Mouse (Mus musculus) T-helper 1 cell (primary cell): ENCODE results near the gene Pin1rt1.

Experiments
- in situ Hi-C: fragments of 300-600 bp; cut with MboI, MseI; formaldehyde crosslinking; loops from one replicate; pipeline ENCODE4 v1.15.1; 2025; ENCODE audit warnings: high pct_unique_total_duplicates

Gene Pin1rt1

DNA sequence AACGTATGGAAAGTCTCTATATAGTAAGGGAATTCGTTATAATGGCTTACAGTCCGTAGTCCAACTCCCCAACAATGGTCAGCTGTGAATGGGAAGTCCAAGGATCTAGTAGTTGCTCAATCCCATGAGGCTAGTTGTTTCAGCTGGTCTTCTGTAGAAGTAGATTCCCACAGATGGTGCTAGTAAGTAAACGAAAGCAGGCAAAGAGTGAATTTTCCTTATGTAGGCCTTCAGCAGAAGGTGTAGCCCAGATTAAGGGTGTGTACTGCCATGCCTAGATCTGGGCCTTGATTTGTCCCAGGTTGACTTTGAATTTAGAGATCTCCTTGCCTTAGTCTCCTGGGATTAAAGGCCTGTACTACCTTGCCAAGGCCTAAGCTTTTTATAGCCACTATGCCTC is at the start of gene Pin1rt1:
Pin1rt1 (minus strand) TSS at position 101 of the 400 bp plus-strand sequence.
- in situ Hi-C loops = no loop called here

DNA sequence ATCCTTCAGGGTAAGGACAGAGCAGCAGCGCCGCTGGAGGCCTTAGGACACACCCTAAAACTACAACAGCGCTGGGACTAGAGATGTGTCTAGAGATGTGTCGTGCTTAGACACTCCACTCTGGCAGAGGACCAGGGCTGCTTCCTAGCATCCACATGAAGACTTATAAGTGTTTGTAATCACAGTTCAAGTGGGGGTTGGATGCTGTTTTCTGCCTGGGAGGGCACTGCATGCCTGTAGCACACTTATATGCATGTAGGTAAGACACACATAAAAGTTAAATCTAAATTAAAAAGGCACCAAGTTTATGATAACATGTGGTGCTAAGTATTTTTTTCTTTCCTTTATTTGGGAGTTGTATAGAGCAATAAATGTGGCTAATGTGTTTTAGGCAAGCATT is 47.8 kb upstream of the Pin1rt1 start:
- in situ Hi-C loops = no loop called here

DNA sequence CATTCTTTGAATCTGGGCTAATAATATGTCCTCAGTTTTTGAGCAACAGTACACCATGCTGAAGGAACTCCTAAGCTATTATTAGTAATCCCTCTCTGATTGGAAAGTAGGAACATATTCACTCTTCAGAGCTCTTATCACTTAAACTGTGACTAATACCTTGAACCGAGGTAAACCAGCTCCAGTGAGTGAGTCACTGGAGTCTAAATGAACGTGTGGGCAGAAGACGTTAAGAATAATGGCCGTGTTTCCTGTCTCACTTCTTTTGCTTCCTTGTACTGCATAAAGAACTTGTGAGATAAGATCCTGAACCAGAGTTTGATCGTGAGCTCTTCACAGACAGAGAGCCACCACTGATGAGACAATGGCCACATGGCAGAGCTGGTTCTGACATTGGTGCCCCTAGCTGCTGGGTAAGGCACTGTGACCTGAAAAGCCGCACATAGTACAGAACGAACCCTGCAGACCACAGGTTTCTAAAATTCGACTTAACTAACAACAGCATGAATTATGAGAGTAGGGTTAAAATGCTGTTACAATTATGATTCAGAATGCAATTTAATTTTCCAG is 47.0 kb upstream of the Pin1rt1 start:
- in situ Hi-C loops = no loop called here

DNA sequence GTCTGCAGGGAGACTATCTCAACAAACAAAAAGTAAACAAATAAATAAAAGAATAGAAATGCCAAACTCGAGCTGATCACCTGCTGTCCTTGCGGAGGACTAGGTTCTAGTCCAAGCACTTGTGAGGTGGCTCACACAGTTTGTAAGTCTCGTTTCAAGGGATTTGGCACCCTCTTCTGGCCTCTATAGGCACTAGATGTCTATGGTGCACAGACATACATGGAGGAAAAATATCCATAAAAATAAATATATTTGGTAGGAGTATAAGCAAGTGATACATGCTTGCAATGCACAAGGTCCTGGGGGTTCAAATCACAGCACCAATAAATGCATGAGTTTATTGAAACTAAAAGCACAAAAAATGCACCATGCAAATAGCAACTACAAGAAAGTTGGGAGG is 34.4 kb upstream of the Pin1rt1 start:
- in situ Hi-C loops = loop anchor here (5.0 kb wide), 1 partner anchor 68 kb away; no protein-coding TSS in a partner anchor

DNA sequence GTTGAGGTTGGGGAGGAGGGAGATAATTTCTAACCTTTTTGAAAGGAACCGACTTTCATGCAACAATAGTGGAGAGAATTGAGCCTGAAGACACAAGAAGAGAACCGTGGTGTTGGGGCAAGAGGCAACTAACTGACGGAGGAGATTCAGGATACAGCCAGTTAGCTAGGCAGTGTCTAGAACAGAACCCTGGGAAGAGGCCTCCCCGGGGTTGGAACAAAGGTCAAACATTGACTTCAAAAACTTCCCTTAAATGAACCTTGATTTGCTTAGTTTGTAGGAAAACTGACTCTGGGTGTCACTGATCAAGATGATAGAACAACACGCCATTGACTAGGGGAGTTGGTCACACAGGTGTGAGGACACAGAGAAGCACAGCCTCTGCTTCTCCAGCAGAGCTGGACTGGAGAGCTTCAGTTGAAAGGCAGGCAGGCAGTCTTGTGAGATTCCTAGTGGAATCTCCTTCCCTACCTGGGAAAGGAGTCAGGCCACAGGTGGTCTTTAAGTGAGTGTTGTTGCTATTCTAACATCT is 32.5 kb upstream of the Pin1rt1 start:
- in situ Hi-C loops = no loop called here

DNA sequence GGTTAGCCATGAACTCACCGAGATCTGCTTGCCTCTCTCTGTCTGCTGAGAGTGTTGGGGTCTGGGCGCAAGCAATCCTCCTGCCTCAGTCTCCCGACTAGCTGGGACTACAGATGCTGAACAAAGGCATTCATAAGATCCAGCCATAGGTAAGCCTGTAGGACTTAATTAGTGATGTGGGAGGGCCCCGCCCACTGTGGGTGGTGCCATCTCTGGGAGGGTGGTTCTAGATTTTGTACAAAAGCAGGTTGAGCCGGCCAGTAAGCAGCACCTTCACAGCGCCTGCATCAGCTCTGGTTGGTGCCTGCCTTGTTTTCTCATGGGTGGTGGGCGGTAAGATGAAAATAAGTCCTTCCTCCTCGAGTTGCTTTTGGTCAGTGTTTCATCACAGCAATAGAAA is 30.1 kb upstream of the Pin1rt1 start:
- in situ Hi-C loops = no loop called here

DNA sequence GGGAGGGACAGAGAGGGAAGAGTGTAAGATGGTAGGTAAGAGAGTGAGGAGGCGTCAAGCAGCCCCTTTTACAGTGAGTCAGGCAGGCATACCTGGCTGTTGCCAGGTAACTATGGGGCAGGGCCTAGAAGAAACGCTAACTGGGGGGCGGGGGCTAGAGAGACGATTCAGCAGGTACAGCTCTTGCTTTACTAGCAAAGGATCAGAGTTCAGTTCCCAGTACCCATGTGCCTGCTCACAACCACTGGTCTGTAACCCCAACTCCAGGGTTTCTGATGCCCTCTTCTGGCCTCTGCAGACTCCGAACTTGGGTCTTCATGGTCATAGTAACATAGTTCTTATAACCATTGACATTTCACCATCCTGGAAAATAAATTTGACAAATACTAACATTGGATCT is 27.8 kb upstream of the Pin1rt1 start:
- in situ Hi-C loops = no loop called here

DNA sequence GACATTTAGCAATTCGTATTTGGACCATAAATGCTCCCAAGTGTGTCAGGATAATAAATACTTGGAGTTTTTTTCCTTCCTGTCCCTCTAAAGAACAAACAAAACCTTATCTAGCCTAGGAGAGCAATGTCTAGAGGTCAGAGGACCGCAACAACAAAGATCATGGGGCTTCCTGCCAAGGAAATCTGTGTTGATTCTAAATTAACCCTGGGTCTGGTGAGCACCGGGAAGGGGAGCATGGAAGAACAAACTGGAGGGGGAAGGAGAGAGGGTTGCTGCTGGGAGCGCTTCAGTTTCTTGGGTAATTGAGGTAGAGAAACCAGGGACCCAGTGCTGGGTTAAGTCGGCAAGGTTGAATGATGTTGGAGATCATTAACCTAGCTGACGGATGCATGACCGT is 27.0 kb upstream of the Pin1rt1 start:
- in situ Hi-C loops = no loop called here

DNA sequence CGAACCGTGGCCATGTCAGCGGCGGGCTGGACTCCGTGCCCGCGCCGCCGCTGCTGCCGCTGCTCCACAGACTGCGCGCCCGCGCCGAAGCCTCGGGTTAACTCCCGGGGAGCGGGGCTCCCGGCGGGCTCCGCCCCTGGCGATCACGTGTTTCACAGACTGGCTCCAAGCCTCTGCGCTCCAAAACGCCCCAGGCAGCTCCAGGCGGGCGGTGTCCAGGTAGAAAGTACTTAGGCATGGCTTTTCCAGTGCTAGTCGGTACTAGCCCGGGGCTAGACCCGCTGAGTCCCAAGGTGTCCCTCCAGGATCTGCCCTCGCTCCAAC is 26.5 kb upstream of the Pin1rt1 start, which contains the start of gene Depdc7:
Depdc7 (minus strand) TSS at position 138 of the 324 bp plus-strand sequence.
- in situ Hi-C loops = no loop called here

DNA sequence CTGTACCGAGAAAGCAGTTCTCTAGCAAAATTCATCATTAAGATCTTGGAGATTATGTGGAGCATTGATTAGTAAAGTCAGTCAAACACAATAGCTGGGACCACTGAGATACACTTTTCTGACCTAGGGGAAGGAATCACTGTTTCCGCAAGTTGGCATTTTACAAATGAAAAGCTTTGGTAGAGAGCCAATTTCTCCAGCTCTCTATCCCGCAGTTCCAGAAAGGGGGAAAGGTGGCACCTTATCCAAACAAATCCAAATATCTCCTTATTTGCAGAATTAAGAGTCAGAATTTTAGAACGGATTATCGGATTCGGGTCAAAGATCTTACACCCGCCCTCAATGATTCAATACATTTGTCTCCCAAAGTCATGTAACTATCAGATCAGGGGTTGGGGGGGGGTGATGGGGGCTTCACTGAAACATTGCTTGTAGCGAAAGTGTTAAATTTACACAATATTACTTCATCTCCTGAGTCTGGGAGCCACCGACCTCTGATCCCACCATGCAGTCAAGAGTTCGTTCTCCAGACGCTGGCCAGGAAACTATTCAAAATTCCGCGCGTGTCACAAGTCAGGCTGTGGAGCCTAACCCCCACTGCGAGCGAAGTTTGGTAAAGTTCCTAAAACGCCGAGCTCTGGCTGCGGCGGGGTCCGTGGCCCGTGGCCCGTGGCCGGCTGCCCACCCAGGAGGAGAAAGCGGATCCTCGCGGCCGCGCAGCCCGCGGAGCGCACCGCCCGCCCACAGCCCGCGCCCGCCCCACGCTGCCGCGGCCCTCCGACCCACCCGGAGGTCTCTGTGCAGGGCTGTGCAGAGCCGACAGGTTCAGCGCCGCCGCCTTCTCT is 25.9 kb upstream of the Pin1rt1 start:
- in situ Hi-C loops = no loop called here

DNA sequence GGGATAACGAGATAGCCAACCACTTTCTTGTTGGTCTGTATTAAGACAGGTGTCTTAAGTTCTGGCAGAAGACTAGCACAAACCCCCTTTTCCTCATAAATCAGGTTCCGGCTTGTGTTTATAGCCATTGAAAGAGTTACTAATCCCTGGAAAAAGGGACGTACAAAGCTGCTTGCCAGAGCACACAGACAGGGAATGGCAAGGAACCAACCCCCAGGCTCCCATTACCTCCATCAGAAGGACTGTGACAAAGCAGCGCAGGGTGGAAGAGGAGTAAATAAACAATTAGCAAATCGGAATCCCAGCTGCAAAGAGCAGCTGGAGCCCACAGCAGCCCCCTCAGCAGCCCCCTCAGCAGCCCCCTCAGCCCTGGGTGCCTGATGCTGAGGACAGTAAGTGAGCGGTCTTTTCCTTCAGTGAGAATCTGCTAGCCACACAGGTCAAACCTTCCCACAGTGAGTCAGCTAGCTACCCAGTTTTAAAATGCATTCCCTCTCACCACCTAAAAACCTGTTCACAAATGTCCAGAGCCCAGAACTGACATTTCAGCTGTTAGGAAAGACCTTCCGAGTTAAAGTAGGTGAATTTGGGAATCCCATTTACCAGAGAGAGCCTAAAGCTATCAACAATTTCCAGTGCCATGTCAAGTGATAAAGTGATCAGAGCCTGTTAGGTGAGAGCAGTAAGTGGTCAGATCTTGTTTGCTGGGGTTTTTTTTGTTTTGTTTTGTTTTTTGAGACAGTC is 25.0 kb upstream of the Pin1rt1 start:
- in situ Hi-C loops = no loop called here

DNA sequence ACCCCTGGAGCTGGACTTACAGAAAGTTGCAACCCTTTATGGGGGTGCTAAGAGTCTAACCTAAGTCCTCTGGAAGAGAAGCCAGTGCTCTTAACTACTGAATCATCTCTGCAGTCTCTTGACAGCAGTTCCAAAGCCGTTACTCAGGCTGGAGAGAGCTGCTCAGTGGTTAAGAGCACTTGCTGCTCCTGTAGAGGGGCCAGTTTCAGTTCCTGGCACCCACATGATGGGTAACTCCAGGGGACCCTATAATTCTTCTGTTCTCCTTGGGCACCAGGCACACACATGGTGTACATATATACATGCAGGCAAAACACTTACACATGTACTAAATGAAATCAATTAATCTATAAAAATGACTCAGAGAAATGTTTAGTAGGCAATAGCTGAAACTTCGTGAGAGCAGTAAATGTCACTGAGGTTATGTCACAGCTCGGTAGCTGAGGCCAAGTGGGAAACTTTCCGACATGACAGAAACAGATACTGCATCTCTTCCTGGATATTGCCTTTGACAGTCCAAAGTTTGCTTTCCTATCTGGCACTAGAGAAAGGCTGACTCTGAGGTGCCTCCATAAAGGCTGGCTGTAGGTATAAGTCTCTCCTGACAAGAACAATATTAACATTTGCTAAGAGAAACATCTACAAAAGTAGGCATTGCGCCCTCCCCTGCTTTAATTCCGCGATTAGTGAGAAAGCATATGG is 24.2 kb upstream of the Pin1rt1 start:
- in situ Hi-C loops = no loop called here

DNA sequence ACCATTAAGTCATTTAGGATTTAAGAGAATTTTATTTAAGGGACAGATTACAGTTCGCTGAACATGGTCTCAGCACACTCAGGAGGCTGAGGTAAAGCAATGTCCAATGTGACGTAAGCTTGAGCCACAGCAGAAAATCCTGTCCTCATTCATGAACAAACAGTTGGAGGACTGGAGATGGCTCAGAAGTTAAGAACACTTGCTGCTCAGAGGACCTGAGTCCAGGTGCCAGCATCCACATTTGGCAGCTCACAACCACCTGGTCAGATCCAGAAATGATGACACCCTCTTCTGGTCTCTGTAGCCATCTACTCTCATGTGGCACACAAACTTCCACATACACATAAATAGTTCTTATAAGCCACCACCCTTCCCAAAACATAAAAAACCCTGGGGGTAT is 23.5 kb upstream of the Pin1rt1 start:
- in situ Hi-C loops = no loop called here

DNA sequence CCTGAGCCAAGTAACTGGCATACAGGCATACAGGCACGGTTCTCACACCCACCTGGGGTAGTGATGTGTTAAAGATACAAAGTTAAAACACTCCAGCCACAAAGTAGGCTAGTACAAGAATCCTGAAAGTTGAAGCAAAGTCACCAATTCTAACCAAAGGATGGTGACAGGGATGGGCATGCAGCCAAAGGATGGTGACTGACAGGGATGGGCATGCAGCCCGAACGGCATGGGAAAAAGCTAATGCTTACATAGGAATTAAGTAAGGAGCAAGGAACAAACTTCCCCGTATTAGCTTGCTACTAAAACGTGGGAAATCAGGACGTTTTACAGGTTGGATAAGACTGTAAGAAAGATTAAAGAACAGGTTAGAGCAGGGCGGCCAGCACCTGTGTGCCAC is 20.1 kb upstream of the Pin1rt1 start:
- in situ Hi-C loops = no loop called here

DNA sequence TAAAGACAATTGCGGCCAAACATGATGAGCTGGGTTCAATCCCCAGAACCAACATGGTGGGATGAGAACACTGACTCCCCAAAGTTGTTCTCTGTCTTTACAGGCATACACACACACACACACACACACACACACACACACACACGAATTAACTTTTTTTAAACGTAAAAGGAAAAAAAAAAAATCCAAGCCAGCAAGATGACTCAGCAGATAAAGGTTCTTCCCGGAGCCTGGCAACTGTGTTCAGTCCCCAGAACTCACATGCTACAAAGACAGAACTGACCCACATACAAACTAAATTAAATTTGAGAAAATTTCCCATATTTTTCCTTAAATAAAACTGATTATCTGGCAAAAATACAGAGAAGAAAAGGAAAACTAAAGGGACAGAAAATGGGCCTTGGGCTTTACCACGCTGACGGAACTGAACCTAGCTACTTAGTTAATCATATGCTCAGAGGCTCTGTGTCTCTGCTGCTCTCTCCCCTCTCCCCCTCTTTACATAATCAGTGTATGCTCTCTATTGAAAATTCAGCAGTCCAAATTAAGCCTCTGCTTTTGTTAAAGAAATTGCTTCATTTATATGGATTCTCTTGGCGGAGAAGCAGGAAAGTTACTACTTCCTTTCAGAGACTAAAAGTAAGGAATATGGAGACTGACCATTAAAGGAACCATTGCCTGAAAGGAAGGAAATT is 16.5 kb upstream of the Pin1rt1 start:
- in situ Hi-C loops = no loop called here

DNA sequence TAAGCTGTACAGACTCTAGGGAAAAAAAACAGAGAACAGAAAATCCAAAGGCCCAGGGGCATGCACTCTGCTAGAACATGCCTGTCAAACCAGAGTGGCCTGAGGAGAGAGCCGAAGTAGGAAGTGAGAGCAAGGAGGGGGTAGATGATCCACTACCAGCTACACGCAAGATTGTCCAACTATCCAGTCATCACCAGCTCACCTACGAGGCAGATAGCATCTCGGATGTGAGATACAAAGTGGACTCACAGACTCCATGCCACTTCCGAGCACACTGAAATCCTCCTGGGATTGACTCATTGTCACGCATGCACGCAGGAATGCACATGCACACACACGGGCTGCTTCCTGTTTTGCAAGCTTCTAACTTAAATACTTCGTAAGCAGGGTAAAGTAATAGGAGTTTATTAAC is 15.9 kb upstream of the Pin1rt1 start:
- in situ Hi-C loops = no loop called here

DNA sequence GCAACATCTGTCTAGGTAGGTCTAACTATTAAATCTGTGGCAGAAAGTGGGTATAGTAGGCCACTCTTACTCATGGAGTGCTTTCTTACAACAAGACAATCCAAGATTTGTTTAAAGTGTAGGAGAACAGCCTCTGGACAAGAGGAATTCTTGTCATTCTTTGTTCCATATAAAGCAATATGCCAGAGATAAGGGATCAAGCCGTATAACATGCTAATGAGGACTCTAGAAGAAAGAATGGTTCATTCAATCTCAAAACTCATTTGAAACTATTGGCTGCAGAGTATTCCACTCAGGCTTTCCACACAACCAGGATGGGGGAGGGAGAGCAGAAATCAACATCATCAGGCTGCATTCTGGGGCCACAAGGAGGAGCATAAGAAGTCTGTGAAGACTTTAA is 11.2 kb upstream of the Pin1rt1 start:
- in situ Hi-C loops = no loop called here

DNA sequence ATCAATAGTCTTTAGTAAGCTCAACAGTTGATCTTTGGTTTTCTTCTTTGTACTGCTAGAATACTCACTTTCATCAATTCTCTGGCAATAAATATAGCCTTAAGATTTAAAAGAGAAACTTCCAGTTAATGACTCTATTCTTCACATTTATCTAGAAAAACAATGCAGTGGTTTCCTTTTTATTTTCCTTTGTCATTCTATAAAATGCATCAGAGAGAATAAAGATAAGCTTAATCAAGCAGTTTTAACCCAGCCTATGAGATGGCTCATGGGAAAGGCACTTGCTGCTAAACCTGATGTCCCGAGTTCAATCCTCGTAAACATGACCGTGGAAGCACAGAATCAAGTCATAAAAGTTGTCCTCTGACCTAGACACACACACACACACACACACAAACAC is 5.8 kb upstream of the Pin1rt1 start:
- in situ Hi-C loops = no loop called here

DNA sequence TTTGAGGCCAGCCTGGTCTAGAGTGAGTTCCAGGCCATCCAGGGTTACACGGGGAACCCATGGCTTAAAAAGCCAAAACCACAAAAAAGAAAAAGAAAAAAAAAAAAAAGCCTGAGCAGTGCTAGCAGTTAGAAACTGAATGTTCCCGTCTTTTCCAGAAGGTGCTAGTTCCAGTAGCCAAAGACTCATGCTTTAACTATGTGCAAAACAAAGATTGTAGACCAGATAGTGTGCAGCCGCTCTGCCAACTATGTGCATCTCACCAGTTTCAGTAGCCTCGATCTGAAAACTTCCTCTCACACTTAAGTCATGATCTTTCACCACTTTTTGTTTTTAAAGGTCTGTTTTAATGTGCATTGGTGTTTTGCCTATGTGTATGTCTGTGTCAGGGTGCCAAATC is 1.6 kb upstream of the Pin1rt1 start:
- in situ Hi-C loops = no loop called here

DNA sequence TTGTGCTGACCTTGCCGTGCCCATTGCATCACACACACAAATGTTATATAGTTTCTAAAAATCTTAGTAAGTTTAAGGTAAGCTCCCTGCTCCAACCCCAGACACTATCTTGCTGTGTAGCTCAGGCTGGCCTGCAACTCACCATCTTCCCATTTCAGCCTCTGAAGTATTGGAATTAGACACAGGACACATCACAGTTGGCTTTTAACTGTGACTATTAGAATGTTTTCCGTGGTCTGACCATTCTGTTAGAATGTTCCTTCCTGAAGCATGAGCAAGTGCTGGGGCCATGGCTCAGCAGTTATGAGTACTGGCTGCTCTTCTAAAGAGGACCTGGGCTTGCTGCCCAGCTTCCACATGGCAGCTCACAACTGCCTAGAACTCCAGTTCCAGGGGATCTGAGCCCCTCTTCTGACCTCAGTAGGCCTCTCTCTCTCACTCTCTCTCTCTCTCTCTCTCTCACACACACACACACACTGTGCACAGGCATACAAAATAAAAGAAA is 1.1 kb upstream of the Pin1rt1 start:
- in situ Hi-C loops = no loop called here

DNA sequence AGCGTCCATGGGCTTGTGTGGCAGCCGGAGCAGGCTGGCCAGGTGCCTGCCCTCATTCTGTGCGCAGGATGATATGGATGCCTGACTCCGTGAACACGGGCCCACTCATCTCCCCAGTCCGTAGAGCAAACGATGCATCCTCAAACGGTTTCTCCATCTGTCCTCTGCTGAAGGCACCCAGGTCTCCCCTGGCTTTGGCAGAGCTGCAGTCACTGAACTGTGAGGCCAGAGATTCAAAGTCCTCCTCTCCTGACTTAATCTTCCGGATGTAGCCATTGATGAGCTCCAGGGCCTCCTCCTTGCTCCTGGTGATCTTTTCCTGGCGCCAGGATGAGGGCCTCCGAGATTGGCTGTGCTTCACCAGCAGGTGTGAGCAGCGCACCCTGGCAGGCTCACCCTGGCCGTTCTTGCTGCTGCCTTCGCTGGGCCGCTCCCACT is 1.9 kb downstream of the Pin1rt1 start:
- in situ Hi-C loops = no loop called here
